Mouse (Mus musculus) embryonic facial prominence, embryonic 14.5 days (tissue): Measurements from ENCODE around the gene Gm4491. TPM values are rescaled to one million over a fixed set of nuclear protein-coding genes. Genes with fewer than 3 reads are reported as not detected.
"Not testable (repeated sequence)": the region's sequence is repeated elsewhere in the genome, so short reads cannot be mapped to it uniquely, and the experiment has no call there.

Experiments
- ATAC-seq: fragments of 200-750 bp; cut with Nextera tagmentation; 2 replicates; pipeline ENCODE4 v1.8.0; 2017; ENCODE audit warnings: low read depth, moderate number of reproducible peaks, moderate TSS enrichment
- DNase-seq: peaks from one replicate; pipeline ENCODE4 v3.0.0-alpha.2; 2015; ENCODE audit warnings: low spot score
- H3K27ac ChIP-seq: fragments of 300-500 bp; sonication (generic); replicated peaks from 2 replicates; pipeline ENCODE4 v1.5.1; 2014; ENCODE audit warnings: low read depth, mild to moderate bottlenecking, low read length, moderate library complexity
- H3K27me3 ChIP-seq: fragments of 300-500 bp; sonication (generic); replicated peaks from 2 replicates; pipeline ENCODE4 v1.6.1; 2014; ENCODE audit warnings: low read length; ENCODE audit not compliant: control insufficient read depth, insufficient read depth
- H3K36me3 ChIP-seq: fragments of 300-500 bp; sonication (generic); 2 replicates; pipeline ENCODE4 v1.6.1; 2014; ENCODE audit warnings: low read length, mixed read lengths; ENCODE audit not compliant: control insufficient read depth, insufficient read depth
- H3K4me1 ChIP-seq: fragments of 300-500 bp; sonication (generic); 2 replicates; pipeline ENCODE4 v1.6.1; 2014; ENCODE audit warnings: antibody characterized with exemption, low read length; ENCODE audit not compliant: control insufficient read depth, insufficient read depth
- H3K4me2 ChIP-seq: fragments of 300-500 bp; sonication (generic); 2 replicates; pipeline ENCODE4 v1.6.1; 2014; ENCODE audit warnings: low read depth, mild to moderate bottlenecking, low read length, moderate library complexity, mixed read lengths
- H3K4me3 ChIP-seq: fragments of 300-500 bp; sonication (generic); 2 replicates; pipeline ENCODE4 v1.5.1; 2014; ENCODE audit warnings: low read depth, mild to moderate bottlenecking, low read length
- H3K9ac ChIP-seq: fragments of 300-500 bp; sonication (generic); 2 replicates; pipeline ENCODE4 v1.6.1; 2014; ENCODE audit warnings: low read depth, mild to moderate bottlenecking, low read length, moderate library complexity, mixed read lengths
- H3K9me3 ChIP-seq: fragments of 300-500 bp; sonication (generic); 2 replicates; pipeline ENCODE4 v1.6.1; 2016; ENCODE audit warnings: low read length; ENCODE audit not compliant: control insufficient read depth
- WGBS: fragments of 180-500 bp; shearing (Covaris S2); extraction: QIAGEN DNeasy Blood & Tissue Kit; methylation state at CpG from one replicate; pipeline ENCODE4 v1.1.7; 2014; 5-methylcytosine and 5-hydroxymethylcytosine counted together
- polyA plus RNA-seq: library from polyadenylated mRNA; unstranded; fragments of >200 nt; fragmentation: Nextera tagmentation; extraction: Ambion mirVana; gene quantifications from 2 replicates; pipeline ENCODE4 v1.2.1, GENCODE M21; 2014

The Gm4491 gene
- polyA plus RNA-seq, 1 experiment from 2014 or later = not detected

DNA sequence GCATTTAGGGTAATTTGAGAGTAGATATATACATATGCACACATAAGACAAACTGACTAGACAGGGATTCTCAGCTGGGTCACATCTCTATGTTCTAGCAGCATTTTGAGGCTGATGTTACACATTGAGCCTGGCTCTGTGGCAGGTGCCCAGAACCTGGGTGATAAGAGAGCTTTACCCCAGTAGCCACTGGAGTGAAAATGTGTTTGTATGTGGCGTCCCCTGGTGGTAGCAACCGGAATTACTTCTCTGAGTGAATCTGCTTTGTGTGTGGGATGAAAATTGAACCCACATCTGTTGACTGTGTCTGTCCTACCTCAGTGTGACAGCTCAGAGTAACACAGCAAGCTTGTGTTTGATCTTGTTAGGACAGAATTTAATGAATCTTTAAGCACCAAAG lies 45.8 kb downstream of the Gm4491 start:
- WGBS = 0% methylated on average over 2 of the region's 2 CpGs
- not testable (repeated sequence) for H3K9me3 ChIP-seq, H3K9ac ChIP-seq, H3K4me3 ChIP-seq, H3K27me3 ChIP-seq, H3K27ac ChIP-seq, H3K4me1 ChIP-seq, ATAC-seq, DNase-seq, H3K4me2 ChIP-seq, H3K36me3 ChIP-seq

GRCm38 (mm10) chr14:57066053-57066452 lies 49.6 kb downstream of the Gm4491 start:
- Histone ChIP-seq H3K27ac (no peak overlapping the region), H3K4me1 (no peaks in the 10 kb centered on the region), H3K36me3 (no peaks in the 10 kb centered on the region), H3K27me3 (no peaks in the 10 kb centered on the region), H3K9me3 (no peaks in the 10 kb centered on the region), H3K4me3 (no peak overlapping the region), H3K9ac (no peak overlapping the region), H3K4me2 (no peak overlapping the region)
- ATAC-seq = no peak
- DNase-seq = no peak

Other genes starting within 250 kb of the Gm4491 start
- 36.6 and 45.1 TPM in 2 replicates for gene Zmym2, start 229.2 kb downstream of the Gm4491 start, polyA plus RNA-seq
- gene Gja3, start 57.8 kb downstream of the Gm4491 start, polyA plus RNA-seq = 9.7 and 15.7 TPM in 2 replicates
- 30.5 and 47.2 TPM in 2 replicates for gene Gjb2, start 11.2 kb downstream of the Gm4491 start, polyA plus RNA-seq
- gene Gjb6, start 17.7 kb upstream of the Gm4491 start, polyA plus RNA-seq = 19.5 and 27.6 TPM in 2 replicates